Mouse (Mus musculus): ENCODE results near the gene Pkd1l2.

Pkd1l2 gene

DNA sequence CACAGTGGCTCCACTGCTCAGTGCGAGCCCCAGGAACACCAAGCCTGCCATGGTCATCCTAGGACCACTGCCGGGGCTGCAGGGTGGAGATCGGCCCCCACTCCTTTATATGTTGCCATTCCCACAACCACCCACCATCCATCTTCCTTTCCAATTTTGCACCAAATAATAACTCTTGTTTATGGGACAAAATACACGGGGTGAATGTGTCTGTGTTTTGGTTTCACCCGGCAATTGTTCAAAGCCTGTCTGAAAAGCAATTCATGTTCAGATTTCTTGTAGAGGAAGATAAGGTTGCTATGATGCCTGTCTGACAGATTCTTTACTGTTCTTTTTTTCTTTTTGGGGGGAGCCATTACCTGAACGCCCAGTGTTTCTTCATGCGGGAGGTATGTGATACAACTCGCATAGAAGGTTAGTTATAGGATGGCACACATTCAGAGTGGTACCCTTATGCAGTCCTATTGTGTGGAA, at the start of gene Pkd1l2:
Gene Pkd1l2, minus strand, starts transcription at position 51 of the 474 bp plus-strand sequence.
- no peak for DNase-seq

DNA sequence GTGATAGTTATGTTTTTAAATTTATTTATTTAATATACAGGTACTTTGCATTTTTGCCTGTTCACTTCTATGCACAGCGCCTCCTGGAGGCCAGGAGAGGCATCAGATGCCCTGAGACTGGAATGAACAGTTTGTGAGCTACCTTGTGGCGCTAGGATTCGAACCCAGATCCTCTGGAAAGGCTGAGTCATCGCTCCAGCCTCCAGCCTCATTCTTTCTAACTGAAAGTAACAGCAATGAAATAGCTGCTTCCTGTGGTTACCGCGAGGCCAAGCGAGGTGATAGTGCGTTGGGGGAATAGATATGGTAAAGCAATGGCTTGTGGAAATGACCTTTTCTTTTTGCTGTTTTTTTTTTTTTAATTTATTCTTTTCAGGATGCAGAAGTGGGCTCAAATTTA, 44.8 kb upstream of the Pkd1l2 start:
- no peak for DNase-seq

DNA sequence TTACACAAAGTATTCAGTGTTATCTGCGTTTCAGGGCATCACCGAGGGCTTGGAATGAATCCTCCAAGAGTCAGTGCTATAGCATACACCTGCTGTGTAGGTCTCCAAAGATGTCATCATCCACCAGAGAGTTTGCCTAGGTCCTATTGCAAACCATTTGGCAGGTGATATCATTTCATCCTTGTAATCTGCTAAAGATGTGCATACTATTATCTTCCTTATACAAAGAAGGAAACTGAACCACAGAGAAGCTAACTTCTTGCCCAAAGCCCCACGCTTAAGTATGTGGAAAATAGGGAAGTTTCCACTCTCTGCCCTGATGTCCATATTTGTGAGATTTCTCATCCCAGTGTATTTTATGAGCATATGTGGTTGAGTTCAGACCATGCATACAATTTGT, 44.2 kb upstream of the Pkd1l2 start:
- no peak for DNase-seq

DNA sequence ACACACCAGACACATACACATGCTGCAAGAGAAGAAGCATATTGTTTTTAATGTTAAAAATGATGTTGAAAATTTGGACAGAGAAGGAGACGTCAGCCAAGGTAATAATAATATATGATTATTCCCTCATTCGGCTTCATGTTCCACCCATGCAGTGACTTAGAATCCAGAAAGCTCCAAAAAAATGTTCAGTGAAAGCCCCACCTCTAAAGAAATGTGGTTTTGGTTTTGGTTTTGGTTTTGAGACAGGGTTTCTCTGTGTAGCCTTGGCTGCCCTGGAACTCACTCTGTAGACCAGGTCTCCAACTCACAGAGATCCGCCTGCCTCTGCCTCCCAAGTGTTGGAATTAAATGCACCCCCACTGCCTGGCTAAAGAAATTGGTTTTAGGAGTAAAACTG, 43.6 kb upstream of the Pkd1l2 start:
- DNase-seq: no peak

DNA sequence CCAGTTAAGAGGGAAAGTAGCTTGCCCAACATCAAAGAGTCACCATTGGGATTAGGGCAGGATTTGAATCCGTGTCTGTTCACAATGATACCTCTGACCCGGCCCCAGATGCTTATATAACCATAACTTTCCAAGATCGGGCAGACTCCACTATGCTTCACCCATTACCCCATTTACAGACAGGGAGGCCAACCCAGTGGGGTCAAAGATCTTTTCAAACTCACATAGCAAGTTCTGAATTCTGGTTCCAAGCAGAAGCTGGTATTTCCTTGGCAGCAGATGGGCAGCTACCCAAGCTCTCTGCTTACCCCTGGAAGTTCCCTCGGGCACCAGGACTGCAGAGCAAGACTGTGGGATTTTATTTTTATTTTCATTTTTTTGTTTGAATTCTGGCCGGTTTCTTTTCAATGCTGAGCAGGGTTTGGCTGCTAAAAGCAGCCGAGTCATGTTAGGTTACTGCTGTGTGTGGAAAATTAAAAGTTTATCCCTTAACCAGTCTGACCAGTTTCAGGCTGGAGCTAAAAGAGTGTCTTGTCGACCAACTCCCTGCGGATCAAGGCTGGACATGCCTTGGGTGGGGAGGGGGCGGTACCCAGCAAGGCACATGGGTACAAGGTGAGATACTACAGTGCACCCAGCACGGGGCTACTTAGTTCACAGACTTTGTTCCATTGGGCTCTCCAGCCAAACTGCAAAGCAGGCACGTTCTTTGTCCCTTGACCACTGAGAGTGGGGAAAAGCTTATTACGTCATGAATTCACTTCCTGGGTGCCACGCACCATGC, 41.8 kb upstream of the Pkd1l2 start:
- no peak for DNase-seq

DNA sequence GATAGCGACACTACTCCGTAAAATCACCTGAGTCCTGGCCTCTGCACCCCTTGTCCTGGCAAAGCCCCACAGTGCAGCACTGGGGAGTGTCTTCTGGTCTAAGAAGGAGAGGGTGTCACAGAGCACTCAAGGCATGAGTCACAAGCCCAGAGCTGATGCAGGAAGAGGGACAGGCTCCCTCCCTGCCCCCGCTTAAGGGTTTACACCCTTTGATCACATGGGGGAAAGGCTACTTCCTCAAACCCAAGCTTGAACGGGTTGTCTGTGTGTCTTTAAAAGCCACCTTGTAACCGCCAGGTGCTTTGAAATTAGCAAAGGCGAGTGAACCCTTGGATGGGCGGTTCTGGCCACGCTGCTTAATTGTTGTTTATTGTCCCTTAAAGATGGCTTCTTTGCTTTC, 39.0 kb upstream of the Pkd1l2 start:
- no peak for DNase-seq

DNA sequence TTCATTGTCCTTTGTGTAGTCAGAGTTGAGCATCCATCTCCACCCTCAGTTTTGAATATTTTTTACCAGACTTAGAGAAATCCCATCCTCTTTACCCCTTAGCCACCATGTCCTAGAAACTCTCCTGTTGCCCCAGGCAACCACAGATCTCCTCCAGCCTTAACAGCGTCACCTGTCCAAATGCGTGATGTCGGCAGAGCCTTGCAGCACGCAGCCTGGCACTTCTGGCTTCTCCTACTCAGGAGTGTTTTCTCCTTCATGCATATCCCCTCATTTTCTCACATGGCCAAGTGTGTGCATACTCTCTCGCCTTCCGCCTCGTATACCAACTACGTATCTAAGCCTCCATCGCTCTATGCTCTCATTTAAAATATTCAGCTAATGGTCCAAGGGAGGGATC, 36.2 kb upstream of the Pkd1l2 start:
- DNase-seq: no peak

DNA sequence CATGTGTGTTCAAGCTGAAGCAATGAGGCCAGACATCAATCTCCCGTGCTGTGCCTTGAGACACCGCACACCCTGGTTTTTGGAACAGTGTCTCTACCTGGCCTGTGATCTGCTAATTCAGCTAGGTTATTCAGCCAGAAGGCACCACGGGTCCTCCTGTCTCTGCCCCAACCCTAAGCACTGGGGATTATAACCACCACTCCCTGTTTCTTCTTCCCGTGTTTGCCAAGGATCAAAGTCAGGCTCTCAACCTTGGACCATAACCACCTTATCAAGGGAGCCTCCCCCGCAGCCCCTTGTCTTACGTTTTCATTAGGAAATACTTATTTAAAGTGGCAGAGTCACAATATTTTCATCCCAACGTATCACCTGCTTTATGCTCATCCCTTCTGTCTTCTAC, 34.3 kb upstream of the Pkd1l2 start:
- DNase-seq: no peak

DNA sequence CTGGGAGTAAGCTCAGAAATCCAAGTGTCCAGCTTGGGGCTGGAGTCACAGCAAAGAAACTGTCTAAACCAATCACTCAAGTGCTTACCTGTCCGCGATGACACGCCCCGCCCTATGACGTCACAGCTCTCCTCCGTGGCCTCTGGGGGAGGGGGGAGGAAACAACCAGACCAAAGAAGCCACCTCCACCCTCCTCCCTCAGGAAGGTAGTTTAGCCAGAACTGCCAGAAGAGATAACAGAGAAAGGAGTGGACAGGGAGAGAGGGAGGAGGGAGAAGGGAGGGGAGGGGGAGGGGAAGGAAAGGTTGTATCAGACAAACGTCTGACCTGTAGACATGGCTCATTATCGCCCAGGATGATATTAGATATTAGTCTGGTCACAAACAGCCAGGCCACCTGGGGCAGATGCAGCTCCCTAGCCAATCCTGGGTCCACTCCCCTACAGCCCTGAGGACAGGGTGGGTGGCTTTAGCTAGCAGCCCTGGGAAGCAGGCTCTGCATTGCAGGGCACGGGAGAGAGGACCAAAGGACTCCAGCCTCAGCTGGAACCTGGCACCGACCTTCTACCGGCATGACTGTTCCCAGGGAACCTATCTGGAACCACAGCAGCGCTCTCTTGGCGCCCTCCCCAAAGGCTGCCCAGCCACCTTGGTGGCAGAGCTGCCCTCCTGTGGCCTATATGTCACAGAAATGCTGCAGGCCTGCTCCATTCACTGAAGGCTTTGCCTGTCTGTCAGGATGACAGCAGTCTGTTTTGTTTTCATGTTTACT, 33.6 kb upstream of the Pkd1l2 start:
- DNase-seq: peak; percentile 46

DNA sequence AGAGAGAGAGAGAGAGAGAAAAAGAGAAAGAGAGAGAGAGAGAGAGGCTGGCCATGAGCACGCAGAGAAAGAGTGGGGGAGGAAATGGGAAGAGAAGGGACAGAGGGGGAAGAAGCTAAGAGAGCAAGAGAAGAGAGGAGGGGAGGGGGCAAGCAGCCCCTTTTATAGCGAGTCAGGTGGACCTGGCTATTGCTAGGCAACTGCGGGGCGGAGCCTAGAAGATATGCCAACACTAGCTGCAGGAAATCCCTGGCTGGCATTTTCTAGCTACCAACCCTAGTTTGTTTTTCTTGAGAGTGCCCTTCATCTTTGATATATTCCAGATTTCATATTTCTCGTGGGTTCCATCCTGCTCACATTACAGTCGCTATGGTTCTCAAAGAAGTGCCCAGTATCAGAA, 32.8 kb upstream of the Pkd1l2 start:
- no peak for DNase-seq

DNA sequence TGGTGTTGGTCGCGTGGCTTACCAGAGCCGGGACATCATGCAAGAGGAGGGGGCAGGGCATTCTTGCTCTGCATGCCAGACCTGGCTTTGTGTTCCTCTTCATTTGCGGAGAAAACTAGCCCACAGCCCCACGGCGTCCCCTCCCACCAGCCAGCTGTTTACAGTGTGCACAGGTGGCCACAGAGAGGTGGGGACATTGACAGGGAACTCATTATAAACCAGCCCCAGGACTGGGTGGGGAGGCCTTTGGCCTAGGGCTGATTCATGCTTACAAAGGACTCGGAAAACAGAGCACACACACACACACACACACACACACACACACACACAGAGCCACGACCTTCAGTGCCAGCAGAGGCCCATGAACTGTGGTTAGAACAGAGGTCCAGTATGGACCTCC, 30.0 kb upstream of the Pkd1l2 start:
- no peak for DNase-seq

DNA sequence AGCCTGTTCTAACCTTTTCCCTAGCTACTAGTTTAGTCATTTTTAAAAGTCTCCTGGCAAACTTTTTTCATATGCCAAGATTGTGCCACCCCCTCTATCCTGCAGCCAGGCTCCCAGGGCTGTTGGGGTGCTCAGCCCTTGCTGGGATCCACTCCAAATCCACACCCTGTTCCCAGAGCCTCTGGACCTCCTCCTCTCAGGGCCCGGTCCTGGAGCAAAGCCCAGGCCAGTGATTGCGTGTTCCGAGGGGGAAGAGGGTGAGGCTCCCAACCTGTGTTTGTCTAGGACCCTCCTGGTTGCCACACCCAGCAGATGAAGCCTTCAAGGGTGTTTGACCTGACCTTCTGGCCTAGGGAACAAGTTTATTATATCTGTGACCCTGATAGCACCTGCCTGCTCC, 29.4 kb upstream of the Pkd1l2 start:
- DNase-seq: no peak

DNA sequence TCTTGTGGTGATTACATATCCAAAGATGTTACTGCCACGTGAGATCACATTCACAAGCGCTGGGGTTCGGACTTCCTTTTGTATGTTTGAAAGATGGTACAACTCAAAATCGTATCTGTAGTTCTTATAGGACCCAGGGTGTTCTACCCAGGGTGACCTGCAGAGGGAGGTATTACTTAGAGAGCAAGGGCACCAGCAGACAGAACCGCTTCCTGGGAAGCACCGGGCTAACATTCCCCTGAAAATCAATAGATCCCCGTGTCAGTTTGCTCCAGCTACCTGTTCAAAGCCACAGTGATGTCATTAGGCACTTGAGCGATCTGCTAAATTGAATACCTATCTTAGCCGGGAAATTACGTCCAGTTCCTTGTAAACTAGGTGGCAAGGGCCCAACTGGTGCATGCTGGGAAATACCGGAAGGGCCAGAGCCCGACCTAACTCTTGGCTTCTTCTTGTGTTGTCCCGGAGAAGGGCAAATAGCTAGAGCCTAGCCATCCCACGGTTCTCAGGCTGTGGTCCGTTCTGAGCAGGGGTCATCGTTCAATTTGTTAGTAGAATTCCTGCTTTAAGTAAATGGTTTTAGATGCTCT, 27.6 kb upstream of the Pkd1l2 start:
- no peak for DNase-seq

DNA sequence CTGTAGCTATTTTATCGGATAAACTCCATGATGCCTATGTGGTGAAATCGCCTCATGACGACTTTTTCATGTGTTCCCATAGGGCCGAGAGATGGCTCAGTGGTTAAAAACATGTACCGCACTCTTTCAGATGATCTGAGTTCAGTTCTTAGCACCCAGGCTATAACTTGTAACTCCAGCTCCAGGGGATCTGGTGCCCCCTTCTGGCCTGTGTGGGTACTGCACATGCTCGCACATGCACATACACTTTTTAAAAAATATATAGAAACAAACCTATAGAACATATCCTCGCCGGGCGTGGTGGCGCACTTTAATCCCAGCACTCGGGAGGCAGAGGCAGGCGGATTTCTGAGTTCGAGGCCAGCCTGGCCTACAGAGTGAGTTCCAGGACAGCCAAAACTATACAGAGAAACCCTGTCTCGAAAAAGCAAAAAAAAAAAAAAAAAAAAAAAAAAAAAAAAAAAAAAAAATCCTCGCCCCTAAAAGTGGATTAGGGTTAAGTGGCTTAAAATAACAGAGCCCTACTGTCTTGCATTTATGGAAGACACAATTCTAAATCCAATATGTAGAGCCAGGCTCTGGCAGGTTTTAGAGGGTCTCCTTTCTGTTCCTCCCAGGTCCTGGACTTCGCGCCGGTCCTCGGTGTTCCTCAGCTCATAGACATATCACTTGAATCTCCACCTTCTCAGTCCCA, 26.9 kb upstream of the Pkd1l2 start:
- DNase-seq: no peak

DNA sequence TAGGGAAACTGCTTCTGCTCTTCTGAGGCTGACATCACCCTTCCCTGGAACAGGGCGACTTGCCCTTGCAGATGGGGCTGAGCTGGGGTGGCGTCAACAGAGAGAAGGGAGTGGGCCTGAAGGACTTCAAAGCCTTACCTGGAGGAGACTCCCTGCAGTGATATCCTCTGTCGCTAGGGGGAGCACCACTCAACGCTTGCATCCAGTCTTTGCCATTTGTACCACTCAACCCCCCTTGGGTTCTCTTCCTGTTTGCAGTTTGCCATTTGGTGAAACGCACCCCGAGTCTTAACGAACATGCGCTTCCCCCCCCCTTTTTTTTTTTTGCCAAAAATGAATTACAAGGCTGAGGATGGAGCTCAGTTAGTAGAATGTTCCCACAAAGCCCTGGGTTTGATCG, 25.3 kb upstream of the Pkd1l2 start:
- DNase-seq: peak; percentile 25

DNA sequence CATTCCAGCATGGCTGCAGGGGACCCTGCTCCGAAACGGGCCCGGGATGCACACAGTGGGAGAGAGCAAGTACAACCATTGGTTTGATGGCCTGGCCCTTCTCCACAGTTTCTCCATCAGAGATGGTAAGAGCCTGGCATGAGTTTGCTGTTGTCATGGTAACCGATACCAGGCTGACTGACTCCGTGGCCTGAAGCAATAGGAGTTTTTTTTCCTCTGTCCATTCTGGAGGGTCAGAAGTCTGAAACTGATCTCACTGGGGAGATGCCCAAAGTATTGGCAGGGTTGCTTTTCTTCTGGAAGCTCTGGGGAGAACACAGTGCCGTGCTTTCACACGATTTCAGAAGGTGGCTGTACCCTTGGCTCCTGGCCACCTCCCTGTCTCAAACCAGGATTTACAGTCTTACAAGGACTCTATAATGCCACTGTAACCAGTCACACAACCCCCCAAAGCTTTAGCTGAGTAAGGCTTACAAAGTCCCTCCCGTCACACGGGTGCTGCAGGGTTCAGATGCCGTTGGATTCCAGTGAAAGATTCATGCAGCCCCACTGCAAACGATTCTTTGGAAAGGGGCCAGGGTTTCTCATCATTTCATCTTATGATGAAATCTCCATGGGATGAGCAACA, 15.4 kb upstream of the Pkd1l2 start:
- no peak for DNase-seq

DNA sequence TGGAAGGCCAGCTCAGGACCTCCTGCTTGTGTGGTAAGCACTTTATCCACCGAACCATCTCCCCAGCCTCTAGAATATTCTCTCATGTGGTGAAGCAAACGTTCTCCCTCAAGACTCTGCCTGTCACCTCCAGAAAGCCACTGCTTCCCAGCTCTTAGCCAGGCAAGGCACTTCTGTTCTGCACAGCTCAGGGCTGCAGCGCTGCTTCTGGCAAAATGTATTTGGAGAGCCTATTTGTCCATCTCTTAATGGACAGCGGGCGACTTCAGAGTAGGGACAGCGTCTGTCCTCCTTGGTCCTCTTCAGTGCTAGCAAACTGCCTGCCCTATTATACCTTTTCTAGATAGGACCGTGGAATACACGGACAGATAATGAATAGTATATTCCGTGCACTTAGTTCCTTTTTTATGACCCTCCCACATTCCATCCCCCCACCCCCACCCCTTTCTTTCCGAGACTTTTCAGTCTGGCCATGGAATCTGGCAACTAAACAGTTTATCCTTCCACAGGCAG, 14.9 kb upstream of the Pkd1l2 start:
- no peak for DNase-seq

DNA sequence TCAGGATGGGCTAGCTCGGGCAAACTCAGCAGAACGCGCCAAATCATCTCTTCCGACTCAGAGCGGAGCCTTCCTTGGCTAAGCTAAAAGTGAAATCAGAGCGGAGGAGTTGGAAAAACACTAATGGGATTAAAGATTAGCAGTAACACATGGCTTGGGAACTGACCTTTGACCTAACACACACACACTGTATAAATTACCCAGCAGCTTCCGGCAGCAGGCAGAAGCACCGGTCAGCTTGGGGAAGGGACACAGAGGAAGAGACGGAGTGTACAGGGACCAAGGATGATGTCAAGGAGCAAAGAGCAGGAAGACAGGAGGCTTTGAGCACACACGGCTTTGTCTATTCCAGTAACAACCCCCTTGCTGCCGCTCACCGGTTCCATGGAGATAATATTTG, 13.4 kb upstream of the Pkd1l2 start, which contains the start of gene Bco1:
Gene Bco1, plus strand, starts transcription at position 208 of the 400 bp plus-strand sequence.
- DNase-seq: no peak

DNA sequence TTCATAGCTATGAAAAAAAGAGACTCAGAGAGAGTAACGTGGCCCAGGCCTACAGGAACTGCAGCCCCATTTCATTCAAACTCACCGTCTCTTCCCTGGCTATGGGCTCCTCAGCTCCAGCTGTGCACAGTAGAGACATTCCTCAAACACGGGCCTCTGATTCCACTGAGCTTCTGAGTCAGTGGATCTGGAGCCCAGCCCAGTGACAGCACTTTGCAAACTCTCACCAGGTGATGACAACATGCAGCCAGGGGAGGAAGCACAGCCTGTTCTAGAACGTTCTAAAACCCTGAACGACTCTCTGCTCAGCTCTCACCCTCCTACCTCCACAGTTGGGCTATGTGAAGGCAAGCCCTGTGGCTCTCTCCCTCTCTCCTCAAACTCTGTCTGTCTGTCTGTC, 11.8 kb upstream of the Pkd1l2 start:
- DNase-seq: no peak

DNA sequence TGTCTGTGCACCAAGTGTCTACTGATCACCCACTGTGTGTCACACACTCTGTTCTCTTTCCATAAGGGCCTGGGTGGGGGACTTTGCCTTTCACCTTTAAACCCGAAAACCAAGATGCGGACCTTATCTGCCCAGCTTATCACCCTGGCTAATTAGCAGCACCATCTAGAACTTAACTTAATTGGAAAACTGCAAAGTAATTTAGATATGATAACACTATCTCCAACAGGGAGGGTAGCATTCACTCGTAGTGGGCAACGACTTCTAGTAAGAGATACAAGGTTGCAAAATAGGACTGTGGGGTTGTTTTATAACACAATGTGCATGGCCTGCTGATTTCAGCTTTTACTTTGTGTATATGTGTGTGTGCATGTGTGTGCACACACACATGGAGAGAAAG, 7.6 kb upstream of the Pkd1l2 start:
- DNase-seq: no peak

DNA sequence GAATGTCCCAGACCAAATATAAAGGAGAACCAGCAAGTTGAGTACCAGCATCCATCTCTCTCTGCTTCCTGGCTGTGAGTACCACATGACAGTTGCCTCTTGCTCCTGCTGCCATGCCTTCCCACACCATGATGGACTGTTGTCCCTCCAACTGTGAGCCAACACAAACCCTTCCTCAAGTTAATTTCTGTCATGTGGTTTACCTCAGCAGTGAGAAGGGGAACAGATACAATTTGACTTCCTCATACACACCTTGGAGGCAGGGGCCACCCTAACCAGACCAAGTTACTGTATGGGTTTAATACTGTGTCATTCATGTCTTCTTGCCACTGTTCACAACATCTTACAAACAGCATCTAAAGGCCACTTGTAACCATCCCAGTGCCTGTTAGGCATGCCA, 4.8 kb upstream of the Pkd1l2 start:
- DNase-seq: no peak

DNA sequence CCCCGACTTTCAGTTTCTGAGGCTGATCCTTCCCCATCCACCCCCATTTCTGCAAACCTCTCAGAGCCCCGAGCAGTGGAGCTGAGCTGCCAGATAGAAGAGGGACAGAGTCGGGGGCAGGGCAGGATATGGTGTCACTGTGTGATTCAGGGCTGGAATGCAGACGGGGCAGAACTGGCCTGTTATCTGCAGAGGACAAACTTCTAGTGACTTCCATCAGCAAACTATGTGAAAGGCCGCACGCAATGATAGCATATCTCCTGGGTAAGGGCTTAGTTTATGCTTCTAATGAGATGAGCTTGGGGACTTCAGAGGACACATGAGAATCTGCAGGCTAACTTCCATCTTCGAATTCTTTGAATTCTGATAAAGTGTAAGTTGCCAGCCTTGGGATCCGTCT, 3.3 kb upstream of the Pkd1l2 start:
- no peak for DNase-seq
